ENCODE assay signal across 21 mouse cellular contexts in genomic region chr9:85497348-85497747, GRCm38 (mm10).
DNase-seq lines count a peak whose midpoint lies in the region; ATAC-seq and TF ChIP-seq lines count a peak whose summit lies in the region.
"Had no signal": no experiment of that assay in that cellular context is flagged by ENCODE, and none has a peak within 500 bp of the region (broad histone marks: within the 10 kb centered on the region; RNA-seq: fewer than 3 reads in every experiment).

No protein-coding gene starts in this region.

- WGBS in forebrain, embryonic 11.5 days = 91% methylated on average over 1 of the region's 1 CpGs
- WGBS in forebrain, embryonic 10.5 days = 87% methylated on average over 1 of the region's 1 CpGs
- WGBS in forebrain, embryonic 12.5 days = 60% methylated on average over 1 of the region's 1 CpGs
- 77% methylated on average over 1 of the region's 1 CpGs for WGBS in hindbrain, embryonic 12.5 days
- WGBS in midbrain, embryonic 15.5 days = 57% methylated on average over 1 of the region's 1 CpGs

- no peak for DNase-seq in forebrain, embryonic 11.5 days (ENCODE audit: low spot score)
- DNase-seq in forebrain, embryonic 10.5 days (ENCODE audit: extremely low spot score, low spot score) = no peak
- no peak for DNase-seq in heart, adult 8-10 months (ENCODE audit: low spot score)
- DNase-seq in gastrocnemius, adult 2 months = no peak
- no peak for DNase-seq in frontal cortex, postnatal 14 days (ENCODE audit: low spot score in 2 of 2)
- DNase-seq: adrenal gland, postnatal 14 days; cerebellum, adult 8-10 months; heart, adult 18-20 months; kidney, adult 11 months; kidney, postnatal 10 days; lung, postnatal 10 days; thymus, adult 18-20 months had no signal

- H3K9me3 ChIP-seq in forebrain, embryonic 11.5 days (ENCODE audit: control insufficient read depth, low read length) = no peaks in the 10 kb centered on the region
- H3K9me3 ChIP-seq in forebrain, embryonic 10.5 days = no peaks in the 10 kb centered on the region
- no peaks in the 10 kb centered on the region for H3K9me3 ChIP-seq in forebrain, embryonic 12.5 days
- no peaks in the 10 kb centered on the region for H3K9me3 ChIP-seq in hindbrain, embryonic 12.5 days (replicated peaks)
- no peaks in the 10 kb centered on the region for H3K9me3 ChIP-seq in midbrain, embryonic 15.5 days
- H3K9me3 ChIP-seq: embryonic facial prominence, embryonic 13.5 days; hindbrain, embryonic 15.5 days; limb, embryonic 12.5 days; megakaryocyte, embryonic 14.5 days had no signal

- H3K27me3 ChIP-seq in forebrain, embryonic 11.5 days (ENCODE audit: control insufficient read depth, insufficient read depth, low read length) = no peaks in the 10 kb centered on the region
- H3K27me3 ChIP-seq in forebrain, embryonic 10.5 days (ENCODE audit: poor library complexity, severe bottlenecking) = peaks cover 38% of the 10 kb centered on the region
- peaks cover 14% of the 10 kb centered on the region for H3K27me3 ChIP-seq in forebrain, embryonic 12.5 days
- H3K27me3 ChIP-seq in hindbrain, embryonic 12.5 days = peaks cover 6% of the 10 kb centered on the region; the same call in 1 of the 2 replicates
- no peaks in the 10 kb centered on the region for H3K27me3 ChIP-seq in midbrain, embryonic 15.5 days (replicated peaks)
- H3K27me3 ChIP-seq: CH12.LX; embryonic facial prominence, embryonic 13.5 days; hindbrain, embryonic 15.5 days; limb, embryonic 12.5 days; megakaryocyte, embryonic 14.5 days had no signal

- intact Hi-C loops in gastrocnemius, adult 2 months (cut with DNase I) = no loop called here

- H3K36me3 ChIP-seq in forebrain, embryonic 11.5 days (ENCODE audit: control insufficient read depth, insufficient read depth, low read length) = no peaks in the 10 kb centered on the region
- H3K36me3 ChIP-seq in forebrain, embryonic 10.5 days (replicated peaks) = no peaks in the 10 kb centered on the region
- no peaks in the 10 kb centered on the region for H3K36me3 ChIP-seq in forebrain, embryonic 12.5 days (replicated peaks)
- H3K36me3 ChIP-seq in hindbrain, embryonic 12.5 days = no peaks in the 10 kb centered on the region
- no peaks in the 10 kb centered on the region for H3K36me3 ChIP-seq in midbrain, embryonic 15.5 days (replicated peaks)
- H3K36me3 ChIP-seq: embryonic facial prominence, embryonic 13.5 days; hindbrain, embryonic 15.5 days; limb, embryonic 12.5 days had no signal

- no peak overlapping the region for H3K4me2 ChIP-seq in forebrain, embryonic 11.5 days (ENCODE audit: low read depth, low read length, severe bottlenecking)
- no peak overlapping the region for H3K4me2 ChIP-seq in forebrain, embryonic 12.5 days
- no peak overlapping the region for H3K4me2 ChIP-seq in hindbrain, embryonic 12.5 days (replicated peaks)
- no peak overlapping the region for H3K4me2 ChIP-seq in midbrain, embryonic 15.5 days
- H3K4me2 ChIP-seq: embryonic facial prominence, embryonic 13.5 days; hindbrain, embryonic 15.5 days; limb, embryonic 12.5 days had no signal

- H3K4me3 ChIP-seq in forebrain, embryonic 11.5 days (ENCODE audit: low read depth, low read length) = no peak overlapping the region
- no peak overlapping the region for H3K4me3 ChIP-seq in forebrain, embryonic 10.5 days
- no peak overlapping the region for H3K4me3 ChIP-seq in forebrain, embryonic 12.5 days (replicated peaks)
- H3K4me3 ChIP-seq in hindbrain, embryonic 12.5 days = no peak overlapping the region
- H3K4me3 ChIP-seq in midbrain, embryonic 15.5 days = no peak overlapping the region
- no peak overlapping the region for H3K4me3 ChIP-seq in gastrocnemius, adult 2 months
- H3K4me3 ChIP-seq: embryonic facial prominence, embryonic 13.5 days; hindbrain, embryonic 15.5 days; limb, embryonic 12.5 days; megakaryocyte, embryonic 14.5 days had no signal

- H3K9ac ChIP-seq in forebrain, embryonic 11.5 days (ENCODE audit: low read length) = no peak overlapping the region
- H3K9ac ChIP-seq in forebrain, embryonic 12.5 days = no peak overlapping the region
- no peak overlapping the region for H3K9ac ChIP-seq in hindbrain, embryonic 12.5 days
- H3K9ac ChIP-seq in midbrain, embryonic 15.5 days = no peak overlapping the region
- H3K9ac ChIP-seq: embryonic facial prominence, embryonic 13.5 days; hindbrain, embryonic 15.5 days; limb, embryonic 12.5 days; liver, embryonic 14.5 days had no signal

- peak; percentile 70 for ATAC-seq in forebrain, embryonic 11.5 days (replicated peaks; ENCODE audit: low FRiP score)
- peak; percentile 87 for ATAC-seq in forebrain, embryonic 12.5 days (ENCODE audit: low FRiP score)
- peak; percentile 86 for ATAC-seq in hindbrain, embryonic 12.5 days (ENCODE audit: low FRiP score)
- ATAC-seq in midbrain, embryonic 15.5 days (replicated peaks) = 0 out of 2 replicates have a peak, but pooled peaks have one; percentile 67

- H3K4me1 ChIP-seq in forebrain, embryonic 11.5 days (replicated peaks; ENCODE audit: control insufficient read depth, insufficient read depth, low read length) = peaks cover 2% of the 10 kb centered on the region; the same call in 1 of the 2 replicates
- peaks cover 23% of the 10 kb centered on the region for H3K4me1 ChIP-seq in forebrain, embryonic 10.5 days
- peaks cover 13% of the 10 kb centered on the region for H3K4me1 ChIP-seq in forebrain, embryonic 12.5 days
- H3K4me1 ChIP-seq in hindbrain, embryonic 12.5 days = peaks cover 11% of the 10 kb centered on the region
- 0 out of 2 replicates have a peak, but pooled peaks cover 2% of the 10 kb centered on the region for H3K4me1 ChIP-seq in midbrain, embryonic 15.5 days
- H3K4me1 ChIP-seq: embryonic facial prominence, embryonic 13.5 days; hindbrain, embryonic 15.5 days; limb, embryonic 12.5 days had no signal

- TF ChIP-seq CTCF in gastrocnemius, adult 2 months (IDR thresholded peaks at IDR 0.05) = no peak

- no peak overlapping the region for H3K27ac ChIP-seq in forebrain, embryonic 11.5 days (ENCODE audit: low read depth, low read length)
- no peak overlapping the region for H3K27ac ChIP-seq in forebrain, embryonic 10.5 days
- H3K27ac ChIP-seq in forebrain, embryonic 12.5 days = peak overlapping the region; percentile 19; the same call in 1 of the 2 replicates
- no peak overlapping the region for H3K27ac ChIP-seq in hindbrain, embryonic 12.5 days
- no peak overlapping the region for H3K27ac ChIP-seq in midbrain, embryonic 15.5 days
- no peak overlapping the region for H3K27ac ChIP-seq in gastrocnemius, adult 2 months
- H3K27ac ChIP-seq: embryonic facial prominence, embryonic 13.5 days; hindbrain, embryonic 15.5 days; limb, embryonic 12.5 days; liver, embryonic 14.5 days had no signal
